Mouse (Mus musculus): ENCODE measurements around the gene Hdgfl2. TPM values are rescaled to one million over a fixed set of nuclear protein-coding genes. Genes with fewer than 3 reads are reported as not detected.
"Not testable (repeated sequence)": the region's sequence is repeated elsewhere in the genome, so short reads cannot be mapped to it uniquely, and the experiment has no call there.

The Hdgfl2 gene
- polyA plus RNA-seq, 1 experiment from 2014 or later, result 140 TPM

- no peak for ATAC-seq (ENCODE audit: low read depth)
- Histone ChIP-seq H3K4me1 (replicated peaks) (peaks cover 39% of the 10 kb centered on the region), H3K9me3 (no peaks in the 10 kb centered on the region), H3K4me2 (no peak overlapping the region), H3K36me3 (peaks cover 15% of the 10 kb centered on the region), H3K9ac (no peak overlapping the region), H3K27ac (replicated peaks) (no peak overlapping the region), H3K27me3 (no peaks in the 10 kb centered on the region), H3K4me3 (no peak overlapping the region)
- WGBS, result 83% methylated on average over 8 of the region's 8 CpGs
Measured at GRCm38 (mm10) chr17:56038583-56039261, 40.7 kb upstream of the Hdgfl2 start.

- Histone ChIP-seq H3K27me3 (no peaks in the 10 kb centered on the region), H3K36me3 (peaks cover 14% of the 10 kb centered on the region), H3K9me3 (no peaks in the 10 kb centered on the region), H3K27ac (replicated peaks) (peak overlapping the region; percentile 81; the same call in 1 of the 2 replicates), H3K4me2 (peak overlapping the region; percentile 86), H3K4me3 (0 out of 2 replicates have a peak overlapping the region, but pooled peaks have one; percentile 74), H3K9ac (no peak overlapping the region), H3K4me1 (replicated peaks) (peaks cover 33% of the 10 kb centered on the region)
- 80% methylated on average over 4 of the region's 4 CpGs for WGBS
- ATAC-seq (ENCODE audit: low read depth), result no peak
Measured at GRCm38 (mm10) chr17:56039345-56039744, 40.1 kb upstream of the Hdgfl2 start.

- Histone ChIP-seq H3K4me1 (replicated peaks) (peaks cover 24% of the 10 kb centered on the region), H3K9ac (peak within 1 kb of the TSS; percentile 82), H3K4me3 (peak within 1 kb of the TSS; percentile 74), H3K9me3 (no peaks in the 10 kb centered on the region), H3K27me3 (no peaks in the 10 kb centered on the region), H3K4me2 (peak within 1 kb of the TSS; percentile 86), H3K27ac (replicated peaks) (peak within 1 kb of the TSS; percentile 81), H3K36me3 (0 out of 2 replicates have a peak, but pooled peaks cover 8% of the 10 kb centered on the region)
- peak; percentile 78 for ATAC-seq (ENCODE audit: low read depth)
- WGBS, result under 1% methylated on average over 68 of the region's 68 CpGs
Measured at GRCm38 (mm10) chr17:56040030-56040856, 39.2 kb upstream of the Hdgfl2 start, which contains the start of gene Chaf1a. Gene Chaf1a, plus strand, starts transcription at chr17:56040439.

GRCm38 (mm10) chr17:56040857-56041163 lies 38.6 kb upstream of the Hdgfl2 start:
- Histone ChIP-seq H3K27me3 (no peaks in the 10 kb centered on the region), H3K4me2 (peak overlapping the region; percentile 86), H3K27ac (replicated peaks) (0 out of 2 replicates have a peak overlapping the region, but pooled peaks have one; percentile 81), H3K4me3 (peak overlapping the region; percentile 74), H3K4me1 (replicated peaks) (peaks cover 18% of the 10 kb centered on the region), H3K9me3 (no peaks in the 10 kb centered on the region), H3K9ac (peak overlapping the region; percentile 82), H3K36me3 (0 out of 2 replicates have a peak, but pooled peaks cover 8% of the 10 kb centered on the region)
- 1% methylated on average over 12 of the region's 12 CpGs for WGBS
- no peak for ATAC-seq (ENCODE audit: low read depth)

GRCm38 (mm10) chr17:56051369-56051768 lies 28.1 kb upstream of the Hdgfl2 start:
- H3K4me2 ChIP-seq, result no peak overlapping the region
- no peaks in the 10 kb centered on the region for H3K4me1 ChIP-seq (replicated peaks)
- no peak for ATAC-seq (ENCODE audit: low read depth)
- H3K4me3 ChIP-seq, result no peak overlapping the region
- H3K9ac ChIP-seq, result no peak overlapping the region
- H3K27ac ChIP-seq (replicated peaks), result no peak overlapping the region
- WGBS, result 91% methylated on average over 5 of the region's 5 CpGs
- peaks cover 43% of the 10 kb centered on the region for H3K36me3 ChIP-seq
- no peaks in the 10 kb centered on the region for H3K27me3 ChIP-seq
- H3K9me3 ChIP-seq, result no peaks in the 10 kb centered on the region

- H3K36me3 ChIP-seq, result peaks cover 31% of the 10 kb centered on the region
- no peaks in the 10 kb centered on the region for H3K27me3 ChIP-seq
- H3K4me1 ChIP-seq (replicated peaks), result no peaks in the 10 kb centered on the region
- no peak for ATAC-seq (ENCODE audit: low read depth)
- H3K9ac ChIP-seq, result no peak overlapping the region
- no peaks in the 10 kb centered on the region for H3K9me3 ChIP-seq
- H3K4me2 ChIP-seq, result no peak overlapping the region
- no peak overlapping the region for H3K27ac ChIP-seq (replicated peaks)
- H3K4me3 ChIP-seq, result no peak overlapping the region
Measured at GRCm38 (mm10) chr17:56054938-56055337, 24.5 kb upstream of the Hdgfl2 start.

- H3K36me3 ChIP-seq, result peaks cover 39% of the 10 kb centered on the region
- H3K9me3 ChIP-seq, result no peaks in the 10 kb centered on the region
- ATAC-seq (ENCODE audit: low read depth), result no peak
- 63% methylated on average over 4 of the region's 4 CpGs for WGBS
- H3K9ac ChIP-seq, result no peak overlapping the region
- no peak overlapping the region for H3K27ac ChIP-seq (replicated peaks)
- no peak overlapping the region for H3K4me3 ChIP-seq
- H3K4me1 ChIP-seq (replicated peaks), result no peaks in the 10 kb centered on the region
- no peaks in the 10 kb centered on the region for H3K27me3 ChIP-seq
- no peak overlapping the region for H3K4me2 ChIP-seq
Measured at GRCm38 (mm10) chr17:56055945-56056678, 23.3 kb upstream of the Hdgfl2 start.

- Histone ChIP-seq H3K27ac (replicated peaks) (no peak overlapping the region), H3K4me3 (no peak overlapping the region), H3K4me1 (replicated peaks) (no peaks in the 10 kb centered on the region), H3K36me3 (peaks cover 42% of the 10 kb centered on the region), H3K27me3 (no peaks in the 10 kb centered on the region), H3K9me3 (no peaks in the 10 kb centered on the region), H3K4me2 (no peak overlapping the region), H3K9ac (no peak overlapping the region)
- 86% methylated on average over 11 of the region's 11 CpGs for WGBS
- ATAC-seq (ENCODE audit: low read depth), result no peak
Measured at GRCm38 (mm10) chr17:56057381-56058120, 21.9 kb upstream of the Hdgfl2 start.

- Histone ChIP-seq H3K9ac (no peak overlapping the region), H3K27ac (replicated peaks) (no peak overlapping the region), H3K27me3 (no peaks in the 10 kb centered on the region), H3K4me3 (no peak overlapping the region), H3K9me3 (no peaks in the 10 kb centered on the region), H3K4me2 (no peak overlapping the region), H3K36me3 (peaks cover 86% of the 10 kb centered on the region), H3K4me1 (replicated peaks) (no peaks in the 10 kb centered on the region)
- ATAC-seq (ENCODE audit: low read depth), result no peak
- WGBS, result 94% methylated on average over 7 of the region's 7 CpGs
Measured at GRCm38 (mm10) chr17:56062081-56062480, 17.4 kb upstream of the Hdgfl2 start.

GRCm38 (mm10) chr17:56065715-56066114 lies 13.7 kb upstream of the Hdgfl2 start:
- not testable (repeated sequence) for H3K27me3 ChIP-seq; H3K27ac ChIP-seq (replicated peaks); H3K9me3 ChIP-seq; H3K9ac ChIP-seq; H3K4me3 ChIP-seq; H3K4me1 ChIP-seq (replicated peaks); H3K4me2 ChIP-seq
- WGBS, result 79% methylated on average over 6 of the region's 6 CpGs
- H3K36me3 ChIP-seq, result peaks cover 96% of the 10 kb centered on the region
- ATAC-seq (ENCODE audit: low read depth), result peak; percentile 9; the same call in 1 of the 2 replicates

GRCm38 (mm10) chr17:56066451-56066850 lies 13.0 kb upstream of the Hdgfl2 start:
- no peak for ATAC-seq (ENCODE audit: low read depth)
- Histone ChIP-seq H3K27me3 (no peaks in the 10 kb centered on the region), H3K9ac (no peak overlapping the region), H3K27ac (replicated peaks) (no peak overlapping the region), H3K4me3 (no peak overlapping the region), H3K4me2 (no peak overlapping the region), H3K4me1 (replicated peaks) (no peaks in the 10 kb centered on the region), H3K36me3 (peaks cover 96% of the 10 kb centered on the region), H3K9me3 (no peaks in the 10 kb centered on the region)
